Comparison of ENCODE assay signal across 15 mouse cellular contexts in the genomic region with DNA sequence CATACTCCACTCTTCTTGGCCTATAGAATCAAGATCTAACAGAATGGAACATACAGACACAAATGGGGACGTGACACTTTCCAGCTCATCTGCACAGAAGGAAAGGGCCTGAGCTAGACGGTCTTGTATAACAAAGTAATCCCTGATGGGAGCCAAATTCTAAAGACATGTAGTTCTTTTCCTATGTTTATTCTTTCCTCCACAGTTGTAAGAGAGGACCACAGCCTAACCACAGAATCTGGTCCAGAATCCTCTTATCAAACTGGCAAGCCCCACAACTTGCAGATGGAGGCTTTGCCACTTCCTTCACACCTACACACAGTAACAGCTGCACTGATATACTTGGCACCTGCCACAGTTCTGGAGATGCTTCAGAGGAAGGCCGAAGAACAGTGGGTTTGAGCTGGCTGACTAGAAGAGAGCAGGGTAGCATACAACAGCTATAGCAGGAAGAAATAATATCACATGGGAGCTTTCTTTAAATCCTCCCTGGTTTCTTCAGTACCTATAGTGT.
DNase-seq lines count a peak whose midpoint lies in the region; ATAC-seq lines count a peak whose summit lies in the region.
"Had no signal": no experiment of that assay in that cellular context is flagged by ENCODE, and none has a peak within 500 bp of the region (broad histone marks: within the 10 kb centered on the region; RNA-seq: fewer than 3 reads in every experiment).

No protein-coding gene starts in this region.

- no peaks in the 10 kb centered on the region for H3K36me3 ChIP-seq in forebrain, embryonic 14.5 days (ENCODE audit: control insufficient read depth, insufficient read depth, low read length)
- H3K36me3 ChIP-seq: embryonic facial prominence, embryonic 15.5 days; heart, embryonic 15.5 days; limb, embryonic 13.5 days had no signal

- peak; percentile 89 for ATAC-seq in forebrain, embryonic 14.5 days
- ATAC-seq: intestine, embryonic 16.5 days had no signal

- H3K9me3 ChIP-seq in forebrain, embryonic 14.5 days (replicated peaks; ENCODE audit: control insufficient read depth, low read length), result no peaks in the 10 kb centered on the region
- H3K9me3 ChIP-seq: embryonic facial prominence, embryonic 15.5 days; heart, embryonic 15.5 days; limb, embryonic 13.5 days had no signal

- H3K27ac ChIP-seq in forebrain, embryonic 14.5 days (ENCODE audit: low read depth, low read length), result no peak overlapping the region; the same call in 1 of the 2 replicates
- H3K27ac ChIP-seq: embryonic facial prominence, embryonic 15.5 days; heart, embryonic 15.5 days; limb, embryonic 13.5 days had no signal

- no peak overlapping the region for H3K4me3 ChIP-seq in forebrain, embryonic 14.5 days (ENCODE audit: low read depth, low read length)
- H3K4me3 ChIP-seq: embryonic facial prominence, embryonic 15.5 days; heart, embryonic 15.5 days; limb, embryonic 13.5 days had no signal

- DNase-seq in layer of hippocampus, adult 8-10 months (ENCODE audit: low spot score in 2 of 2), result peak; percentile 21 to 42
- DNase-seq in layer of hippocampus, postnatal 14 days (ENCODE audit: low spot score in 2 of 2), result no peak
- DNase-seq in forebrain, embryonic 14.5 days (ENCODE audit: low spot score), result peak; percentile 63
- DNase-seq in left cerebral cortex, adult 18-20 months (ENCODE audit: low spot score in 2 of 2), result peak; percentile 42 to 51
- peak; percentile 5 for DNase-seq in right cerebral cortex, postnatal 14 days
- no peak for DNase-seq in urinary bladder, adult 2 months (ENCODE audit: low spot score)
- no peak for DNase-seq in embryo, embryonic 9.5 days (ENCODE audit: extremely low spot score)
- DNase-seq in testis, postnatal 14 days (ENCODE audit: low spot score), result no peak
- DNase-seq: cerebellum, adult 18-20 months; heart, adult 11 months; kidney, postnatal 14 days had no signal

- no peaks in the 10 kb centered on the region for H3K4me1 ChIP-seq in forebrain, embryonic 14.5 days (ENCODE audit: control insufficient read depth, insufficient read depth, low read length)
- H3K4me1 ChIP-seq: embryonic facial prominence, embryonic 15.5 days; heart, embryonic 15.5 days; limb, embryonic 13.5 days had no signal

- H3K27me3 ChIP-seq in forebrain, embryonic 14.5 days (replicated peaks; ENCODE audit: control insufficient read depth, insufficient read depth, low read length), result no peaks in the 10 kb centered on the region
- H3K27me3 ChIP-seq: embryonic facial prominence, embryonic 15.5 days; heart, embryonic 15.5 days; limb, embryonic 13.5 days had no signal

- WGBS in forebrain, embryonic 14.5 days, result 64% methylated on average over 3 of the region's 3 CpGs

- H3K4me2 ChIP-seq in forebrain, embryonic 14.5 days (ENCODE audit: low read length), result no peak overlapping the region
- H3K4me2 ChIP-seq: embryonic facial prominence, embryonic 15.5 days; heart, embryonic 15.5 days; limb, embryonic 13.5 days had no signal

- H3K9ac ChIP-seq in forebrain, embryonic 14.5 days (ENCODE audit: low read length), result no peak overlapping the region
- H3K9ac ChIP-seq: embryonic facial prominence, embryonic 15.5 days; heart, embryonic 15.5 days; limb, embryonic 13.5 days had no signal

Comparison
In these comparisons a context has a peak if more than half of its experiments do, and no peak if none do; other contexts are left out.
1. DNase-seq: peak in layer of hippocampus, adult 8-10 months (2 of 2), forebrain, embryonic 14.5 days (single experiment), left cerebral cortex, adult 18-20 months (2 of 2) and right cerebral cortex, postnatal 14 days (single experiment); none in layer of hippocampus, postnatal 14 days (0 of 2), urinary bladder, adult 2 months (single experiment), embryo, embryonic 9.5 days (single experiment) and testis, postnatal 14 days (single experiment).